Mouse (Mus musculus): ENCODE measurements at regions not wholly inside any gene's neighbourhood (a gene's known extent, or its start where the extent isn't known, plus 50 kb on each side); places are given as distances from the start of the nearest gene placed in this dataset.

- no peak for DNase-seq
These were observed 90.6 kb upstream of the C1qtnf7 start for GRCm38 (mm10) chr5:43424551-43425257.

DNA sequence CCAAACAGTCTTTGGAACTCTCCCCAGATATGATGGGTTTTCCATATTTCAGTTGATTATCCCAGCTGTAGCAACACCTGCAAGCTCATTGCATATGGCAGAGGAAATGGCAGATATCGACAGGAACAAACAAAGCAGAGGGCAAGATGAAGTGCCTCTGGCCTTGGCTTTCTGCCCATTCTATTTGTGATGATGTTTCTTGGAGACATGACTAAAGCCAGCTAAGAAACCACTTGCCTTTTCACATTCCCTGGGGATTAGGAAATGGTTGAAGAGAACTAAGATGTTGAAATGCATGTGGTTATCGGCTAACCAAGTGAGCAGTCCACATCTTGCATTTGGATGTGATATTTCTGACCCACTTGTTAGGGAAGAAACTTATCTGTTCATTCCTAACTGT, 82.0 kb upstream of the C1qtnf7 start:
- no peak for DNase-seq

- DNase-seq: no peak
These were observed 76.1 kb upstream of the C1qtnf7 start for GRCm38 (mm10) chr5:43439191-43439590.

DNA sequence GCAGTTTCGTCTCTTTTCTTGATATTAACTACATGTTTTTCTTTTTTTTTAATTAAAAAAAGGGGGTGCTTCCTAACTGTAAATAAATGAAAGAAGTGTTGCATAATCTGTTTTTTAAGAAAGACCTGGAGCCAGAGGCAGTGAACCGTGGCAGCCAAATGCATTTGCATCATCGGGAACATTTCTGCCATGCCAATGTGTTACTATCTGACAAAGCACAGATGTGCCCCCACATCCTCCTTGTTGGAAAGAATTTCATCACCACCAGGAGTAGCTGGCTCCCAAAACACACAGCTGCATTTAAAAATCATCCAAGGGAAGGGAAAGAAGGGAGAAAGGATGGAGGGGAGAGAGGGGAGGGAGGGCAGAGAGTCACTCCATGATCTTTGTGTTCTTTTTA, 74.0 kb upstream of the C1qtnf7 start:
- no peak for DNase-seq

DNA sequence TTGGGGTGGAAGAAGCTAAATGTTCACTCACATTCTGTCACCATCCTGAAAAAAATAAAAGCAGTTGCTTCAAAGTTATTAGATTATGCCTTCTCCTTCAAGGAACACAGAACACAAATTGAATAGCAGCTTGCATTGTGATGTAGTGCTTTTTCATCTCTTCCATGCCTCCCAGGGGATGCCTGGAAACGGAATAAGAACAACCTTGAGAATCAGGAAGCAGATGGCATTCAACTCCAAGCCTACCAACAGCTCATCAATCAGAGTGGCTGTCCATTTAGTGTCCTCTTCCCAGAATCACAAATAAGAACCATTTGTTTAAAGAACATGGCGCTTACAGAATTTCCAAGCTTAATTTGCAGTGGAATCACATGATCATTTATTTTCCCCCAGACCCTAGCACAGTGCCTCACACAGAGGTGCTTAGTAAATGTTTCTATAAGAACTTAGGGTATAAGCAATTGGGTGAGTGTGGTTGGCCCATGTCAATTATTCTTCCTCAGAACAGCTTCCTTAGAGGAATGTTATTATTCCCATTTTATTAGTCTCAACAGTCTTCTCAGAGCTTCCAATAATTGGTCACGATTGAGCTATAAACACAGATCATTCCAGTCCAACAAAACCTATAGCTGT, 70.6 kb upstream of the C1qtnf7 start:
- DNase-seq: no peak

GRCm38 (mm10) chr5:43445620-43446019, 69.7 kb upstream of the C1qtnf7 start:
- no peak for DNase-seq

- DNase-seq: no peak
These were observed 69.0 kb upstream of the C1qtnf7 start for GRCm38 (mm10) chr5:43446295-43446694.

DNA sequence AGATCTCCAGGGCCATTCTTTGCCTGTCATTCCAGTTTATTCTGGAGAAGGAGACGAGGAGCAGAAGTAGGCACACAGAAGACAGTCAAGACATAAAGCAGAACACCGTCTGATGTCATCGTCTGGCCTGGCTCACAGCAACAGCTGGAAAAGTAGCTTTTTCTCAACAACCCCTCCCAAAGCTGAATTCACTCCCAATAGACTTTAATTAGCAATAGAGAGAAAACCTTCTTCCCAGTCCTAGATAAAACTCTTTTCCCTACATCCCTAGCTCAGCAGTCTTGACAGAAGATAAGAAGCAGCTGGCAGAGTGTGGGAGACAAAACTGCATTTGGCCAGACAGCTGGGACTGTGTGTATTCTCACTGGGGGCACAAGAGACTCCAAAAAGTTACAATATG, 59.3 kb upstream of the C1qtnf7 start:
- DNase-seq: no peak

GRCm38 (mm10) chr5:43457725-43458124, 57.6 kb upstream of the C1qtnf7 start:
- no peak for DNase-seq

- no peak for DNase-seq
These were observed 53.2 kb upstream of the C1qtnf7 start for GRCm38 (mm10) chr5:43461987-43462715.

Data from right cerebral cortex, adult 18-20 months (tissue).